Mouse (Mus musculus) embryo, embryonic 9.5 days (tissue): ENCODE measurements around the gene Trim71.
"Not testable (repeated sequence)": the region's sequence is repeated elsewhere in the genome, so short reads cannot be mapped to it uniquely, and the experiment has no call there.

ENCODE experiments used
- DNase-seq: peaks from one replicate; pipeline ENCODE4 v3.0.0-alpha.2; 2017; ENCODE audit errors: extremely low spot score

The Trim71 gene

DNA sequence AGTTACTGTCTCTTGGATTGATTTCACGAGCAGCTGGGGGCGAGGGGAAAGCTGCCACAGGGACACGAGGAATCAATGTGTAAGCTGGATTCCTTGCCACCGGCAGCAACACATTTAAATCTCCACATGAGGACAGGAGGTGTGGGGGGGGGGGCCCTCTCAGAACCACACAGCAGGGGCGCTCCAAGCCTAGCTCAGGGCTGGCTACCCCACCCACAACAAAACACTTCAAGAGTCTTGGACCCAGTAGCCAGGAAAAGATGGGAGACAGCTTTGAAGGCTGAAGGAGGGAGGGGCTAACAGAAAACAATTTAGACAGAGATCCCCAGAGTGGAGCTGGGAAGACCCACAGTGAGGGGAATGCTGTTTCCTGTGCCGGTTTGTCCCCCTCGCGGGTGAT, 38.3 kb downstream of the Trim71 start:
- no peak for DNase-seq

DNA sequence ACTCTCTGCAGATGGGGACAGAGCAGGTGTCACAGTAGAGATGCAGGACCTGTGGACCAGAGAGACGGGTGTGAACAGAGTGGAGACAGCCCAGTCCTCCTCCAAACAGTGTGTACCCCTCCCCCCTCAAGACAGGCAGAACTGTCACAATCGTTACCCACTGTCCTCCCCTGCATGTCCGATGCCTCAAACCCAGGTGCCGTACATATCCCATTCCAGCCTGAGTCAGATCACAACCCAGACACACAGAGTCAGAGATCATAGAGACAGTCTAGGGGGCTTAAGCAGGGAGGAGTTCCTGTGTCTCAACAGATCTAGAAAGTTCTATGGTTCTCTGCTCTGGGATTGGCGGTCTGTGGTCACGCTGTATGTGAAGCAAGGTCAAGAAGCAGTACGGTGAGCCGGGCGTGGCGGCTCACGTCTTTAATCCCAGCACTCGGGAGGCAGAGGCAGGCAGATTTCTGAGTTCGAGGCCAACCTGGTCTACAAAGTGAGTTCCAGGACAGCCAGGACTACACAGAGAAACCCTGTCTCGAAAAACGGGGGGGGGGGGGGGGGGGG, 39.0 kb downstream of the Trim71 start:
- no peak for DNase-seq

- no peak for DNase-seq
Observed at GRCm38 (mm10) chr9:114522501-114522900, 41.7 kb downstream of the Trim71 start.

DNA sequence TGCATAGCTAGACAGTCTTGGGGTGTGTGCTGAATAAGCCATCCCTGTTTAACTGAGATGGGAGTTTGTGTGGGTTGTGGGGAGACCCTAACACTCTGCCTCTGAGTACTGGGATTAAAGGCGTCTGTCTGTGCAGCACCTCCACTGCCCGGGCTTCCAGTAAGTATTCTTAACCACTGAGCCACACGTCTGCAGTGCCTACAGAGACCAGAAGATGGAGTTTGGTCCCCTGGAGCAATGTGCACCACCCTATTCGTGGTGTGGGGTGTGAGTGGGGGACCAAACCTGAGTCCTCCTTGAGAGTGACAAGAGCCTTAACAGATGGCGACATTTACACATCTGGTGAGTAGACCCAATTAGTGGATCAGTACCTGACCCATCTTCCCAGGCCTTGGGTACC, 42.1 kb downstream of the Trim71 start:
- no peak for DNase-seq

- not testable (repeated sequence) for DNase-seq
Observed at GRCm38 (mm10) chr9:114520529-114520928, 43.6 kb downstream of the Trim71 start.

DNA sequence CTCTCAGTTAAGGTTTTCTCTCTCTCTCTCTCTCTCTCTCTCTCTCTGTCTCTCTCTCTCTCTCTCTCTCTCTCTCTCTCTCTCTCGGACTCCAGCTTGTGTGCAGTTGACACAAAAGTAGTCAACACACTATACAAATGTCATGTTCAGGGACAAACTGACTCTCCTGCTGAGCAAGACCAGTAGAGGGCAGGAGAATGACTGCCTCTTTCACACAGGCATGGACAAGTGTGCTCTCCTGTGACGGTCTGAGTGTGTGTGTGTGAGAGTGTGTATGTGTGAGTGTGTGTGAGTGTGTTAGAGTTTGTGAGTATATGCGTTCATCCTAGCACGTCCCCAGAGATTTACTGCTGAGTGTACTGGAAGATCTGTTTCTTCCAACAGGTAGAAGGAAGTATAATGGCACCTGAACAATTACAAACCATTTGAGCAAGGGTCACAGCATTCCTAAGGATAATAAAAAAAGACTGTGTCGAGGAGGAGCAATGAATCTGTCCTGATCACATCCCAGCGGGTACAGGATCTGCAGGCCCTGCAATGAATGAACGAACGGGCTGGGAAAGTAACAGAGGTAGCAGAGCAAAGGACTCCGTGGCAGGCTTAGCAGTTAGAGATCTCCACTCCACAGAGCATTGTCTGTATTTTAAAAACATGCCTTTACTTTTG, 45.2 kb downstream of the Trim71 start:
- DNase-seq, result no peak

DNA sequence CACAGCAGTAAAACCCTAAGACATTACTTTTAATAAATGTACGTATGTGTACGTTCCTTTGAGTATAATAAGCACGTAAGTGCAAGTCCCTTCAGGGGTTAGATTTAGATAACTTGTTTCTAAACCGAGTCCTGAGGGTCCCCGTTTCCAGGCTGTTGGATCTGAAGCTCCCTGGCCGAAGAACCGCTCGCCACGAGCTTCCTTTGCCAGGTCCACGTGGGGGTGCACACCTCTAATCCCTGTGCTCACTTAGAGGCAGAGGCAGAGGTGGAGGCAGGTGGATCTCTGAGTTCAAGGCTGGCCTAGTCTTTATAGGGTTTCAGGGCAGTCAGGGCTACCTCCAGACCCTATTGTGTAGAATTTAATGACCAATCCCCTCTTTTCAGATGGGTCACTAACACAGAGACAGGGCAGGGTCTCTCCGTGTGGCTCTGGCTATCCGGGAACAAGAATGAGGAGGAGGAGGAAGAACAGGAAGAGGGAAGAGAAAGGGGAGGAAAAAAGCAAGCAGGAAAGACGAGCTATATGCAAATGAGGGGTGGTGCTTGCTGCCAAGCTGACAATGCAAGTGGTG, 46.2 kb downstream of the Trim71 start:
- DNase-seq, result no peak

GRCm38 (mm10) chr9:114515364-114515763, 48.8 kb downstream of the Trim71 start, which contains the start of gene C130032M10Rik:
TSS of gene C130032M10Rik (plus strand) at chr9:114515697.
- no peak for DNase-seq

DNA sequence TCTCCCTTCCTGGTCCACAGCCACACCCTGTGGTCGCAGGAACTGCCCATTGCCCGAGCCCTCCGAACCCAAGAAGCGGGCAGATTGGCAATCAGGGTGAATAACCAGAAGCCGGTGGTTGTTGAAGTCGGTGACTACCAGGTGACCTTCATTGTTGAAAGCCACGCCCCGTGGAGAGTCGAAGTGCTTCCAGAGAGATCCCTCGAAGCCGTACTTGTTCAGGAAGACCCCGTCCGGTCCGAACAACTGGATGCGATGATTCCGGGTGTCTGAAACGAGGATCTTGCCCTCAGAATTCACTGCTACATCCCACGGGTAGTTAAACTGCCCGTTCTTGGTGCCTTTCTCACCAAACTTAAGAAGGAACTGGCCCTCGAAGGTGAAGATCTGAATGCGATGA, 51.3 kb downstream of the Trim71 start:
- no peak for DNase-seq

- DNase-seq, result no peak
Observed at GRCm38 (mm10) chr9:114509785-114510184, 54.4 kb downstream of the Trim71 start.

DNA sequence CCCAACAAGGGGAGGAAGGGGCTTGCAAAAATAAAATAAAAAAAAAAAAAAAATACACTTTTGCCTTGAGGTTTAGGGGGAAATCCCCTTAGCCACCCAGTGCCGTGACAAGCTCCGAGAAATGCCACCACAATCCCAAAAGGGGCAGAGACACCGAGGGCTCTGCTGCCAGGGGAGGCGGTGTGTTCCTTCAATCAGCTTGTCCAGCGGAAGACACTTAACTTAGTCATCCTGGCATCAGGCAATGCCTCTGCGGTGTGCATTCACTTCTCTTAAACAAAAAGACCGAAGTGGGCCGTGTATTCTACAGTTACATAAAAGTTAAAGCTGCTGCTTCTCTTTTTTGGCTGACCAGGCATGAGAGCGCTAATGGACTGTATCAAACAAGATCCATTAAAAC, 56.7 kb downstream of the Trim71 start:
- DNase-seq, result no peak

DNA sequence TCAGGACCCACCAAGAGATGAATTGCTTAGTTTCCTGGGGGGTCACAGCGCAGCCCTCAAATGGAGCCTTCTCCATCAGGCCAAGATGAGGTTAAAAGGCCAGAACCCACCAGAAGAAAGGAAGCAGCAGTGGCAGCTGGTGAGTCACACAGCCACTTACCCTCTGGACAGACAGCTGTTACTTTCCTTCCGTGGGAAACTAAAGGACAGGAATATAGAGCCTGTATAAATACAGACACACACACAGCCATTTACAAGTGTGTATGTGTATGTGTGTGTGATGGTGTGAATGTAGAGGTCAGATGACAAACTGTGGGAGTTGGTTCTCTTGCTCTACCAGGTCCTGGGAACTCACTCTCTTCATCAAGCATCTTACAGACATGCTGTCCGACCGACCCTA, 57.6 kb downstream of the Trim71 start:
- DNase-seq, result no peak

GRCm38 (mm10) chr9:114504816-114505215, 59.4 kb downstream of the Trim71 start, which contains the start of gene Ccr4:
TSS of gene Ccr4 (minus strand) at chr9:114504916.
- DNase-seq, result no peak

GRCm38 (mm10) chr9:114502711-114503427, 61.3 kb downstream of the Trim71 start:
- no peak for DNase-seq

GRCm38 (mm10) chr9:114501913-114502312, 62.3 kb downstream of the Trim71 start:
- DNase-seq, result no peak

DNA sequence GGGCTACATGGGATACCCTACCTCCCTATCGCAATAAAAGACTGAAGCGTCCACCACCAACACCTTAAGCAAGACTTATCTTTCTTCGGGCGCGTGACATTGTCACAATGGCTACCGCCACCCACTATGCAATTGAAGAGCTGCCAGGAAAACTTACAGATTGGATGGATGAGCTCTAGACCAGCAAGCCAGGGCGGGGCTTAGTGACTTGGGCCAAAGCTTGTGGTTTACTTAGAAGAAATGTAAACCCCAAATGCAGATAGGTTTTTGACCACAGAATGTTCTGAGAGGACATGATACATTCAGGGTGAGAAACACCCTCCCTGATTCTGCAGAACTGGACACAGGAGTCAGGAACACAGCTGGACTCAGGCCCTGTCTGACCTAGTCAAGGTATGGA, 63.1 kb downstream of the Trim71 start:
- no peak for DNase-seq

DNA sequence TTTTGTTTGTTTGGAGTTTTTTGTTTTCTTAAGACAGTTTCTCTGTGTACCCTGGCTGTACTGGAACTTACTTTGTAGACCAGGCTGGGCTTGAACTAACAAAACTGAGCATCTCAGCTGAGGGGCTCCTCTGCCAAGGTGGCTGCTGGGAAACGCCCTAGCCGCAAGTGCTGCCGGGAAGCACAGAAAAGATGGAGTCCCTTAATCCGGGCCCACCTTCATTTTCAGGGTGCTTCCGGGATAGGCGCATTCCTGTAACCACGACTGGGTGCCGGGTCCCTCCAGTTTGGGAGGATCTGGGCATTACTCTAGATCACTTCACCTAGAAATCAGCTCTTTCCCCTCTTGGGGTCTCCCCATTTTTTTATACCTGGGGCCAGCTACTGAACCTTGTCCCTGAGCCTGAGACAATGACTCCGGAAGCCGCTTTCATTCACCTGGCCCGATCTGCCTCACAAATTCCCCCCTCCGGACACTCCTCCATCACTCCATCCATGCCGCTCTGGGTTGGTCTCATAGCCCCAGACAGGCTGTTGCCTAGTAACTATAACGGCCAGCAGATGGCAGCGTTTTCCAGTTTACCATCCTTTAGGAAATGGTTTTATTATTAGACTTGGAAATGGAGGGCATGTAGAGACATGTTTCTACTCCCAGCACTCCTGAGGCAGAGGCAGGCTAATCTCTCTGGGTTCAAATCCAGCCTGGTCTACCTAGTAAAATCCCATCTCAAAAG, 64.2 kb downstream of the Trim71 start:
- DNase-seq, result peak; percentile 75

- DNase-seq, result peak; percentile 87
Observed at GRCm38 (mm10) chr9:114498218-114498617, 66.0 kb downstream of the Trim71 start.

GRCm38 (mm10) chr9:114496469-114496868, 67.7 kb downstream of the Trim71 start:
- no peak for DNase-seq

GRCm38 (mm10) chr9:114487481-114488258, 76.5 kb downstream of the Trim71 start:
- DNase-seq, result no peak

DNA sequence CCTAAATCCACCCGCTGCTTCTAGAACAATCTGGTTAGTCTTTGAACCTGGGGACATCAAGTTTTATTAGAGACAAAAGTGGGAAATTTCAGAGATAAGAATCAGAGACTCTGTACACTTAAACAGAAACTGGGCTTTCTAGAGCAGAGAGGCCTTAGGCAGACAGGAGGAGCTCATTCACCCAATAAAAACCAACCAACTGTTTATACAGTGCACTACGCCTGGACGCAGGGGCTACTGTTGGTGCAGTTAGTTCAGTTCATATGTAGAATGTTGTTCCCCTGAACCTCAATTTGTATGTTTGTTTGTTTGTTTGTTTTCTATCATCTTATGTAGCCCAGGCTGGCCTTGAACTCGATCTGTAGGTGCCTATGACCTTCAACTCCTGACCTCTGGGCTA, 77.4 kb downstream of the Trim71 start:
- DNase-seq, result no peak
